Mouse (Mus musculus) layer of hippocampus, adult 9-11 months (tissue): ENCODE data around the gene Zfp764.
"Not testable (repeated sequence)": the region's sequence is repeated elsewhere in the genome, so short reads cannot be mapped to it uniquely, and the experiment has no call there.

ENCODE experiments used
- DNase-seq: peaks from one replicate; pipeline ENCODE4 v3.0.0; 2022

The Zfp764 gene

DNA sequence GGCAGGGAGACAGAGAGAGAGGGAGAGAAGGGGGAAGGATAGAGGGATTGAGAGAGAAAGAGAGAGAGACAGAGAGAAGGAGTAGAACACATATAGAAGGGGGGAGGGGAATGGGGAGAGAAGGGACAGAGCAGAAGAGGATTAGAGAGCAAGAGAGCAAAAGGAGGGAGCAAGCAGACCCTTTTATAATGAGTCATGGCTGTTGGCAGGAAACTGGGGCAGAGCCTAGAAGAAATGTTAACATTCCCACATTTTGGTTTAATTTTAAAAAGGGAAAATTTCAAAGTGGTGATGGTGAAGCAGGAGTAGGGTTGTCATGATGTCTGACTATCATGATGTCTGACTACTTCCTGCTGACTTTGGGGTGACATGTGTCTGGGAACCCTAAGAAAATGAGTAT, 18.4 kb downstream of the Zfp764 start:
- DNase-seq = not testable (repeated sequence)

DNA sequence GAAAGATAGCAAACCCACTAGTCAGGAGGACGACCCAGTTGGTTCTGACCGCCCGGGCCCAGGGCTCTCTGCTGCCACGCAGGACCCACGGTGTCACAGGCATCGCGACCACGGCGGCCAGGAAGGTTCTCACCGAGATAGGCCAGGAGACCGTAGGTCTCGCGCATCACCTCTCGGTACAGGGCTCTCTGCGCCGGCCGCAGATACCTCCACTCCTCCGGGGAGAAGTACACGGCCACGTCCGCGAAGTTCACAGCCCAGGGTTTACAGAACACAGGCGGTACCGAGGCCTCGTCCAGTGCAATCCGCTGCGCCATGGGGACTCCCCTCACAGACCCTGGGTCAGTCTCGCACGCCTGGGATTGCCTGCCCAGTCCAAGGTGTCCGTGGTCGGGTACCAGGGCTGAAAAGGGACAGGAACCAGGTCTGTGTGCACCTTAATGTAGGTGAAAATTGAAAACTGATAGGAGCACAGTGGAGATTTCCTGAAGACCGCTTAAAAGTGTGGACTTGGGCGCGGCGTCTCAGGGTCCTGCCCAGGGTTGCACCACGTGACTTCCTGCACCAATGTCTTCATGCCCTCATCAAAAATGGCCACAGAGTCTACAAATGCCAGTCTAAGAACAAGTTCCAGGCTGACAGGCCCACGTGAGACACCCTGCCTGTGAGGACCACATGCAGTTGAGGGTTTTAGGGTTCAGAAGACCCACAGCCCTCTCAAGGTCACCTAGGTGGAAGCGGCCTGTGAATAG, 19.8 kb downstream of the Zfp764 start, which contains the start of gene 9130019O22Rik:
TSS of gene 9130019O22Rik (minus strand) at position 526 of the 752 bp plus-strand sequence.
- peak; percentile 95 for DNase-seq

DNA sequence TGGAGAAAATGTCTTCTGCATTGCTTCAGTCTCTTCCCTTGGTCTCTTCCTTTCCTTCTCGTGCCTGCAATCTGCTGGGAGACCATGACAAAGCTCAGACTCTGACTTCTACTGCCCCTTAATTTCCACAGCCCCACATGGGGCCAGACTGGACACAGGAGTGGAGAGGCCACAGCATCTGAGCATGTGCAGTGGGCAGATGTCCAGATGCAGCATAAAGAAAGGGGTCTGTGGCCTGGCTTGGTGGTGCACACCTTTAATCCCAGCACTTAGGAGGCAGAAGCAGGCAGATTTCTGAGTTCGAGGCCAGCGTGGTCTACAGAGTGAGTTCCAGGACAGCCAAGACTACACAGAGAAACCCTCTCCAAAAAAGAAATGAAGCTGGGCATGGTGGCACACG, 21.1 kb downstream of the Zfp764 start:
- not testable (repeated sequence) for DNase-seq

DNA sequence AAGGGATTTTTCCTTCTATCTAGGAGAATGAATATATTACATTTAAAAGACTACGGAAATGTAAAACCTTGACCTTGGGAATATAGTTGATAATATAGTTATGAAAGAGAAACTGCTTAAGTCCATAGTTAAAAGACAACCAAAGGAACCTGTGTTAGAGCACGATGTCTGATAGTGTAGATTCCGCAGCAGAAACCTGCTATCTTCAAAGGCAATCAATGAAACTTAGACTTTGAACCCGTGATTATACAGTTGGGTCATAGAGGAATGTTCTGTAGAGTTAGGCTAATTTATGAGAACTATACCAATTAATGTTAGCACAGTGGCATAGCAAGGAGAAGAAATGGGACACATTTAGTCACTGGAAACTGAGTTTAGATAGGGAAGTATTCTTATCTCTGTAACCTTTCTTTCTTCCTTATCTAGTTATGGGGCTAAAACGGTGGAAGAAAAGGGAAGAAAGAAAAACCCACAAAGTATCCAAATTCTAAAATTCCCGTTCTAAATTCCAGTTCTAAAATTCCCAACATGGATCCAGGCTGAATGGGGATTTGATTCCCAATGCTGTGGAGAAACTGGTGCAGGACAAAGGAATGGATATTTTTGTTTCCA, 28.2 kb downstream of the Zfp764 start:
- no peak for DNase-seq

DNA sequence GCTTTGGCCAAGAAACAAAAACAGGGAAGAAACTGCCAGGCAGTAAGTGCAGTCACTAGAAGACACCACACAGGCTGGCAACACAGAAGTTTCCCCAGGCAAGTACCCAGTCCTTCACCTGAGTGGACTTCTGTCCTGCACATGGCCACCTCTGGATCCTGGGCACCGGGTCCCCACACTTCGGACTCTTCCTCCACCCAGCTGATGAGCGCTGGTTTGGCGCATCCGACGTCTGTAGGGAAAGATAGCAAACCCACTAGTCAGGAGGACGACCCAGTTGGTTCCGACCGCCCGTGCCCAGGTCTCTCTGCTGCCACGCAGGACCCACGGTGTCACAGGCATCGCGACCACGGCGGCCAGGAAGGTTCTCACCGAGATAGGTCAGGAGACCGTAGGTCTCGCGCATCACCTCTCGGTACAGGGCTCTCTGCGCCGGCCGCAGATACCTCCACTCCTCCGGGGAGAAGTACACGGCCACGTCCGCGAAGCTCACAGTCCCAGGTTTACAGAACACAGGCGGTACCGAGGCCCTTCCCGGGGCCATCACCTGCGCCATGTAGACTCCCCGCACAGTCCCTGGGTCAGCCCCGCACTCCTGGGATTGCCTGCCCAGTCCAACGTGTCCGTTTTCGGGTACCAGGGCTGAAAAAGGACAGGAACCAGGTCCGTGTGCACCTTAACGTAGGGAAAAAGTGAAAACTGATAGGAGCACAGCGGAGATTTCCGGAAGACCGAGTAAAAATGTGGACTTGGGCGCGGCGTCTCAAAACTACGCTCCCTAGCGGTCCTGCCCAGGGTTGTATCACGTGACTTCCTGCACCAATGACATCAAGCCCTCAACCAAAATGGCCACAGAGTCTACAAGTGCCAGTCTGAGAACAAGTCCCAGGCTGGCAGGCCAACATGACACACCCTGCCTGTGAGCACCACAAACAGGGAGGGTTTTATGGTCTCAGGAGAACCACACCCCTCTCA, 31.1 kb downstream of the Zfp764 start, which contains the start of gene Zfp747:
TSS of gene Zfp747 (minus strand) at position 780 of the 975 bp plus-strand sequence.
- DNase-seq = peak; percentile 96

DNA sequence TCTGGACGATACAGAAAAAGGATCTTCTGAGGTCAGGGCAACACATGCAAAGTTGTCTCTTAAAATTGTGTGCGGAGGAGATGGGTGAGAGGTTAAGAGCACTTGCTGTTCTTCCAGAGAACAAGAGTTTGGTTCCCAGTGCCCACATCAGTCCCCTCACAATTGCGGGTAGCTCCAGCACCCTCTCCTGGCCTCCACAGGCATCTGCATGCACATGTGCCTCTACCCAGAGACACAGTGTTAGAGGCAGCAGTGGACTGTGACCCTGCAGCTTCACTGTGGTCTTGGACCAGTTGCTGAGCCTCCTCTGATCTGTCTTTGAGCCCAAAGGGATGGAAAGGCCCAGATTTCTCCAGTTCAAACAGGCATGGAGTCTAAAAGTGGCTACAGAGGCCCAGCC, 34.8 kb downstream of the Zfp764 start:
- not testable (repeated sequence) for DNase-seq

DNA sequence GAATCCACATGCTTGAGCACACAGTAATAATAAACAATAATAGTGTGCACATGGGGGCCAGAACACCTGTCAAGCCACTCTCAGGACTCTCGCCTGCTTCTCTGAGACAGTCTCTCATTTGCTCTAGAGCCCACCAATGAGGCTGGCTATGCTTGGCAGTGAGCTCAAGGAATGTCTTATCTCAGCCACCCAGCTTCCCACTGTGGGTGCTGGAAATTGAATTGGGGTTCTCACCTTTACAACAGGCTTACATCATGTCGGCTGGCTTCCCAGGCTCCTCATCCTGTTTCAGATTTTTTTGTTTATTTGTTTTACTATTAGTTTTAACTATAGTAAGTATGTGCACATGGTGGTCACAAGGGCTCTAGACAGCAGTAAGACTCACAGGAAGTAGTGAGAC, 35.4 kb downstream of the Zfp764 start:
- no peak for DNase-seq

DNA sequence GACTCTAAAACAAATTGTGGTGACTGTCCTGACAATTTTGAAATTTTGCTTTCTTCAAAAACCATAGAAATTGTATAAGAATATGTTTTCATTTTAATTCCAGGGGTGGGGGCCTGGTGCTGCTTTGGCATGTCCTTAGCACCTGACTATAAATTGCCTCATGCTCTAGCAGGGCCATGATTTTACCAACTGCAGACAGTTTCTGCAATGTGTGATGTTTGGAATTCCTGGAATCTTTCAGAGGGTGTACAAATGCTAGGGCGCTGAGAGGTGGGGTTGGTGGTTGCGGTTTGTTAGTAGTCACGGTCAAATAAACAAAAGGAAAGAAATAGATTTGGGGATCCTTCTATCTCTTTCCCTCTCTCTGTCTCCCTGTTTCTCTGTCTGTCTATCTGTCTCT, 40.4 kb downstream of the Zfp764 start:
- DNase-seq = no peak

DNA sequence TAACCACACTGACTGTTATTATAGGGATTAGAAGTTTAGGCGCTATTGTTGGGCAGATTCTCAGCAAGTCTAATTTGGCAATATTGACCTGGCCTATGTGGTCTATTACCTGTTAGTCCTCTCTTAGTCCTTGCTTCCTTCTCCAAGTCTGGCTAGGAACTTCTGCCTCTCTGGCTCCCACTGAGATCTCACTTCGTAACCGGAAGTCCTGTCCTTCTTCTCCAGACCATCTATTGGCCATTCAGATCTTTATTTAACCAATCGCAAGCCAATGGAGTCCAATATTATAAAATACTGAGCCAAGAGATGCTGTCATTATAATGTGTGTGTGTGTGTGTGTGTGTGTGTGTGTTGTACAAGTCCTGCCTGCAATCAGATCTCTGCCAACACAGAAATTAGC, 42.5 kb downstream of the Zfp764 start:
- DNase-seq = peak; percentile 31

DNA sequence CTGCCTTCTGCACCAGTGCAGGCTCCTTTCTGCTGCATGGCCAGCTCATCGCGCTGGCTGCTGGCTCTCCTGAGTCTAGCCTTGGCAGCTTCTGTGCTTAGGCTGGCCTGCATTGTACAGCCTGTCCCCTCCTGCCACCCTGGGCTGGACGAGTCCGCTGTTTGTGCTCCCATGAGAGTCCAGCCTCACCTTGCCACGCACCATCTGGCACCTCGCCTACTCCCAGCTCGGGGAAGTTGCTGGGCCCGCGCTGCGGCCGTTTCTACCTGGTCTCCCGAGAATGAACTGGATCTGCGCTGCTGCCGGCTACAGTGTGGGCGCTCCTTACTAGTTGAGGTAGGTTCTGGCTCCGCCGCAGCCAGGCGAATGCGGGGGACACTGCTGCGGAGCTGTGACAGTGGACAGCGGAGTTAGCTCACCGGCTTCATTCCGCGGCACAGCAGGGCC, 43.1 kb downstream of the Zfp764 start:
- no peak for DNase-seq

DNA sequence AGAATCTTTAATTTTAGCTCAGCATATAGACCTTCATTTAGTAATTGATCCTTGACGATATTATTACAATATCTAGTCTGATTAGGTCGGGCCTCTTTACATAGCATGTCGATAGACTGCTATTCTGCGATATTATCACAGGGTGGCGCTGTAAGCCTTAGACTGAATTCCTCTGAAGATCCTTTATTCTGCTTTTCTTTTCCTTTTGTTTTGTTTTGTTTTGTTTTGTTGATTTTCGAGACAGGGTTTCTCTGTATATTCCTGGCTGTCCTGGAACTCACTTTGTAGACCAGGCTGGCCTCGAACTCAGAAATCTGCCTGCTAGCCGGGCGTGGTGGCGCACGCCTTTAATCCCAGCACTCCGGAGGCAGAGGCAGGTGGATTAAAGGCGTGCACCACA, 44.2 kb downstream of the Zfp764 start:
- DNase-seq = not testable (repeated sequence)

DNA sequence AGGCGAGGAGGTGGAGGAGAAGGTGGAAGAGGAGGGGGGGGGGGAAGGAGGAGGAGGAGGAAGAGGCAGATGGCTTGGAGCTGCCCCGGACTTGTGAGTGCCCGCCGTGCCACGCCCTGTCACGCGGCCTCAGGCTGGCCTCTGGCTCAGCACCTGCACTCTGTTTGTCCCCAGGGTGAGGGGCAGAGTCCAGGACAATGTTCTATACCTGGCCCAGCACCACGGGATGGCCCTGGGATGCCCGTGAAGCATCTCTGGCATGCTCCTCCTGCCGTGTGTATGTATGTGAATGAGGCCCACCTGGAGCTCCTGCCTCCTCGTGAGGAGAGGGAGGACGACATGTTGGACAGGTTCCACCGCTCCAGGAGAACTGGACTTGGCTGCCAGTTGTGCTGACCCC, 45.2 kb downstream of the Zfp764 start:
- no peak for DNase-seq

DNA sequence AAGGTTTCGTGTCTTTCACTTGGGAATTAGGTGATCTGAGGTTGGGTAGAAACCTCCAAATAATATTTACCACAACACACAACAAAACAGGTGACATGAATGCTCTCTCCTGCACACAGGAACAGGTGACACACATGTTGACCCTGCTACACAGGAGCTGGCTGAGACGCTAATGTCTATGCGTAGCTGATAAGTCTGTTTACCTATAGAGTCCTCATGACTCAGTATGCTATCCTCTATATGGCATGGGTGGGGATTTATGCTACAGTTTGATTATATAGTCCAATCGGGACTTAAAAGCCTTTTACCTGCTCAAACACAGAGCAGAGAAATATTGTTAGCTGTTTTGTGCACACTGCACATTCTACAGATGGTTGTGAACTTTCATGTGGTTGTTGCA, 46.4 kb downstream of the Zfp764 start:
- DNase-seq = no peak

DNA sequence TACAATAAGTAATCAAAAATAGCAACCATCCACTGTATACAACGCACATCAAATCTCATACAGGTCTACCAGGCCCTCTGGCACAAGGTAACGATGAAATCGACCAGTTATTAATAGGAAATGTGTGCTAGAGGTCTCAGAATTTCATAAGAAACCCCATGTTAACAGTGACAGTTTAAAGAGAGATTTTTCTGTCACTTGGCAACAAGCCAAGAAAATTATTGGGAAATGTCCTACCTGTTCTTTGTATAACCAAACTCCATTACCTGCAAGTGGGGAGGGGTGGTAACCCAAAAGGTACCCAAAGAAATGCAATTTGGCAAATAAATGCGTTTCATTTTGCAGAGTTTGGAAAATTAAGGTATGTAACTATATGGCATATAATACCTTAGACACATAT, 48.1 kb downstream of the Zfp764 start:
- DNase-seq = no peak

DNA sequence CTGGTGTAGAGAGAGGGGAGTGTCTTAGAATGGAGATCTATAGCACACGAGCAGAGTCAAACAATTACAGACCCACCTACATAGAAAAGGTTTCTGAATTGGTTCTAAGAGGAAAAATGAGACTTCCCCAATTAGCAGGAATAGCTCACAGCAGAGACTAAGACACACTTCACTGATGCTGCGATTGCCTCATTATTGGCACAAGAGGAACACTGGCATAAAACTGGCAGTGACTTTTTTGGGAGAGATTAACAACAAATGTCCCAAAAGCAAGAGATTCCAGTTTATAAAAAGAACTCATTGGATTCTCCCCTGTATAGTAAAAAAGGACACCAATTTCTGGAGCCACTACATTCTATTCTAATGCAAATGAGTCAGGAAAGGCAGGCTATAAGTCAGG, 48.8 kb downstream of the Zfp764 start:
- DNase-seq = no peak

DNA sequence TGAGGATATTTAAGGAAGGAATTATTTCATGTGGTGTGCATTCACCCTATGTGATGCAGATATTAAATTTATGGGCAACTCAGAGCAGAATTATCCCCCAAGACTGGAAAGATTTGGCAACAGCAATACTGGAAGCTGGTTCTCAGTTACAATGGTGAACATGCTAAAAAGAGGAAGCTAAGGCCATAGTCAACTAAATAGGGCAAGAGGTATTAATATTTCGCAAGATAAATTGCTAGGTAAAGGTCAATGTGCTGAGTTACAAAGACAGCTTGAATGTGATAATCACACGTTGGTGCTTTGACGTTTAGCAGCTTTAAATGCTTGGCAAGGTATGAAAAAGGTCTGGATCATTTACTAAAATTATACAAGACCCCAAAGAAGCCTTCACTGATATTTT, 50.8 kb downstream of the Zfp764 start:
- no peak for DNase-seq
